Mouse (Mus musculus) hindbrain, embryonic 13.5 days (tissue): ENCODE measurements around the gene Mtmr2. TPM values are rescaled to one million over a fixed set of nuclear protein-coding genes. Genes with fewer than 3 reads are reported as not detected.

Experiments used
- polyA plus RNA-seq: library from polyadenylated mRNA; unstranded; fragments of >200 nt; fragmentation: Nextera tagmentation; extraction: Ambion mirVana; gene quantifications from 2 replicates; pipeline ENCODE4 v1.2.1, GENCODE M21; 2015

Gene Mtmr2
- polyA plus RNA-seq, 1 experiment from 2014 or later = 54.9 TPM

Other genes starting within 250 kb of the Mtmr2 start
- gene Cep57, start 78.7 kb downstream of the Mtmr2 start, polyA plus RNA-seq = 41.9 TPM in 2 replicates
- 21.3 and 23.4 TPM in 2 replicates for gene Fam76b, start 79.3 kb downstream of the Mtmr2 start, polyA plus RNA-seq